Mouse (Mus musculus) MEL-GATA-1-ER (cell line): Measurements from ENCODE around the gene Gm5617.
"Not testable (repeated sequence)": the region's sequence is repeated elsewhere in the genome, so short reads cannot be mapped to it uniquely, and the experiment has no call there.

Experiments used
- DNase-seq: peaks from one replicate; pipeline ENCODE4 v3.0.0-alpha.2; 2012; ENCODE audit warnings: low read depth; ENCODE audit errors: extremely low read depth

The Gm5617 gene

GRCm38 (mm10) chr9:48494817-48495547, at the start of gene Gm5617, which contains the start of gene Rbm7:
Gene Gm5617 (plus strand): TSS chr9:48495442.
Gene Rbm7 (minus strand): TSS chr9:48495299.
- DNase-seq = peak; percentile 78

DNA sequence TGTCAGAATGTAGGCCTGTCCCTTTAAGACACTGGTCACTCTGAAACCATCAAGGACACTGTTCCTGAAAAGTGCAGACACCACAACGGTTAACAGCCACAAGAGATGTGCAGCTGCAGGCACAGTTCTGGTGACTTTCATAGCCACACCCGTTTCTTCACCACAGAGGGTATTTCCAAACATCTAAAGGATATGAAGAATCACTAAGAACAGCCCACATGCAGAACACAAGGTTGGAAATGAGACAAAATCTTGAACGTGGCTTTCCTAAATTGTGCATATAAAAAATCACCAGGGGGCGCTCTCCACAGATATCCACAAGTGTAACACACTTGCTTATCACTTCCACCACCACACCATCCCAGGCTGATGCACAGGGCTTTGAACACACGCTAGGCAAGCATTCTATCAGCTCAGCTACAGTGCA, 47.4 kb upstream of the Gm5617 start:
- peak; percentile 32 for DNase-seq

DNA sequence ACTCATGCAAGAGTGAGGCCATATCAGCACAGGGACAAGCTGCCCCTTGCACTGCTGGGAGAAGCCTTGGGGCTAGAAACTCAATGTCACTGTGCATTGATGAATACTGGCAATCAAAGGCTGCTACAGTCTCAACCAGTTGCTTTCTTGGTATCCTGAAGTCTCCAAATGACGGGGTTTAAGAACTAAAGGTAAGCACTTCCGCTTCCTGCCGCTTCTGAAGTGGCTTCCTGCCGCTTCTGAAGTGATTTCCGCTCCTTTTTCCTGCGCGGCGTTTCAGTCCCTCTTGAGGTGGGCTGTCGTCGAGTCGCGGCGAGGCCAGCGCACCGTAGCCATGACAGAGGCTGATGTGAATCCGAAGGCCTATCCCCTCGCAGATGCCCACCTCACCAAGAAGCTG, 45.2 kb upstream of the Gm5617 start:
- DNase-seq = no peak

DNA sequence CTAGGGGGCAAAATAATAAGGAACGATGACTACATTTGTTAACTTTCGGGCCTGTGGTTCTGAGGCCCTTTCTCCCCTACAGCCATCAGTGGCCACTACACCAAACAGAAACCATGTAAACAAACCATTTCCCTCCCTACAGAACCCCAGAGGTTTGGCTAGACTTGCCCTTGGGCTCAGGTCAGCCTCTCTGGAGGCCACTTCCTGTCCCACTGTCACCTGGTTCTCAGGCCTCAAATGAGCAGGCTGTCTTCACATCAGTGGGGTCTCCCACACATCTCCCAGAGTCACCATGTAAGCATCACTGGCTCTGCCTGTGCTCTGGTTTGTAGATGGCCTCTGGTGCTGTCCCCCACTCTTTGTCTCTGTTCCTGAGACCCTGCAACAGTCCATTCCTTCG, 39.3 kb upstream of the Gm5617 start:
- DNase-seq = no peak

DNA sequence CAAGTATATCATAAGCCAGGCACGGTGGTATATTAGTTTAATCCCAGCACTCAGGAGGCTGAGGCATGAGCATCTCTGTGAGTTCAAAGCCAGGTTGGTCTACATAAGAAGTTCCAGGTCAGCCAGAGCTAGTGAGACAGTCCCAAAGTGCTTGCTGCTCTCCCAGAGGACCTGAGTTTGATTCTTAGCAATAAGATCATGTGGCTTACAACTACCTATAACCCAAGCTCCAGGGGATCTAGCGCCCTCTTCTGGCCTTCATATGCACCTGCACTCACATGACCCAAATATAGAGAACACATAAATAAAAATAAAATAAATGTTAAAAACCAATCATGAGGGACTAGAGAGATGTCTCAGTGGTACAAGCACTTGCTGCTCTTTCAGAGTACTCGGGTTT, 36.4 kb upstream of the Gm5617 start:
- DNase-seq = no peak

- DNase-seq = no peak
Measured at GRCm38 (mm10) chr9:48459391-48459790, 35.9 kb upstream of the Gm5617 start.

DNA sequence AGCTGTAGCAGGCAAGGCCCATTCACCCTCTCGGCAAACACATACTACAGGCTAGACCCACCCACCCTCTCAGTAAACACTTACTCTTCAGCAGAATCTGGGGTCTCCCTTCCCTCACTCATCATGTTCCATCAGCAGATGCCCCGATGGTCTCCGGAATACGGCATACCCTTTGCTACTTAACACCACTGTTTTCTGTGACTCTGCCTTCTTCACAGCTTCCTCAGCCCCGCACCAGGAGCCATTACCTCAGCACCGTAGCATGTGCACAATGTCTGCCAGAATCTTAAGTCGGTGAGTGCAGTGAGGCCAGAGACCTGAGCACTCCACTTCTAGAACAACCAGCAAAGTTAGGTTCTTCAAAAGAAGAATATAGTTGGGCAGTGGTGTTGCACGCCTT, 34.5 kb upstream of the Gm5617 start:
- no peak for DNase-seq

GRCm38 (mm10) chr9:48461545-48461944, 33.7 kb upstream of the Gm5617 start:
- DNase-seq = no peak

DNA sequence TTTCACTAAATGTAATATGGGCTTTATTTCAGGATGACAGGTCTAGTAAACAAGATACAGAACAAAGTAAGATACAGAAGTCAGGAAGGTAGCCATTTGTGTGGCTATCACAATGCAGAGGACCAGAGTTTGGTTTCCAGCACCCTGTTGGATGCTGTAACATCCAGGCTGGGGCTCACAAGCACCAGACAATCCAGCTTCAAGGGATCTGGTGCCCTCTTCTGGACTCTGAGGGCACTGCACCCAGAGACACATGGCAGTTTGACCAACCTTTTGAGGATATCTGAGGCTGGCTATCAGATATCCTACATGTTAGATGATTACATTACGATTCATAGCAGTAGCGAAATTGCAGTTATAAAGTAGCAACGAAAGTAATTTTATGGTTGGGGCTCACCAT, 29.6 kb upstream of the Gm5617 start:
- no peak for DNase-seq

DNA sequence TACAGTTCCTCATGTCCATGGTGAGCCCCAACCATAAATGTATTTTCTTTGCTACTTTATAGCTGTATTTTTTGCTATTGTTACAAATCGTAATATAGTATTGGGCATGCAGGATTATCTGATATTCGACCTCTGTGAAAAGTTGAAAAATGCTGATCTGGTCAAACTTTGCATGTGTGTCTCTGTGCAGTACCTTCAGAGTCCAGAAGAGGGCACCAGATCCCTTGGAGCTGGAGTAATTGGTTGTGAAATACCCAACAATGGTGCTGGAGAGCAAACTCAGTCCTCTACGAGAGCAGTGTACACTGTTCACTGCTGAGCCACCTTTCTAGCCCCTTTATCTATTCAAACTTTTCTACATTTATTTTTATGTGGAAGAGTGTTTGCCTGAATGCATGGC, 28.4 kb upstream of the Gm5617 start:
- DNase-seq = no peak

GRCm38 (mm10) chr9:48467471-48467870, 27.8 kb upstream of the Gm5617 start:
- DNase-seq = not testable (repeated sequence)

DNA sequence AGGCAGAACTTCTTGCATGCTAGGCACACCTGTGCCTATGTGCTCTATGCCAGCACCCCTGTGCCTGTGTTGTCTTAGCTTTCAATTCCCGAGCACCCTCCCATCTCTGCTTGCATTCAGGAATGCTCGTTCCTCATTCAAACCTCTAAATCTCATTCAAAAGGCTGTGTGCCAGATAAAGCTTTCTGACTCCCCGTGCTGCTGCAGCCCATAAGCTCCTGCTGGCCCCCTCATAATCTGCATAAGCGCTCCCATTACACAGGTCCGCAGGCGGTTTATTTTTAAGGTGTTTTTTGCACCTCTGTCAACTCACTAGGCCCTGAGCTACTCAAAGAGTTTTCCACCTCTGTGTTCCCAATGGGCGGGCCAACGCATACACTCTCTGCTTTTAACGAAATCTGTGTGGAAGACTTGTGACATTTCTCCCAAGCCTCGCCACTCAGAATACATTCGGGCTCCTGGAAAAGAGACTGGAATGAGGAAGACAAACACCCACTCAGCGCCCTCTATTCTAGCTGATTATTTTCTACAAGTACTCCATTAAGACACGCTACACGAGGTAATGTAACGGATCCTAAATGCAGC, 22.7 kb upstream of the Gm5617 start:
- no peak for DNase-seq

- DNase-seq = no peak
Measured at GRCm38 (mm10) chr9:48473131-48473530, 22.1 kb upstream of the Gm5617 start.

- no peak for DNase-seq
Measured at GRCm38 (mm10) chr9:48474367-48474766, 20.9 kb upstream of the Gm5617 start.

- no peak for DNase-seq
Measured at GRCm38 (mm10) chr9:48476236-48477165, 18.7 kb upstream of the Gm5617 start.

DNA sequence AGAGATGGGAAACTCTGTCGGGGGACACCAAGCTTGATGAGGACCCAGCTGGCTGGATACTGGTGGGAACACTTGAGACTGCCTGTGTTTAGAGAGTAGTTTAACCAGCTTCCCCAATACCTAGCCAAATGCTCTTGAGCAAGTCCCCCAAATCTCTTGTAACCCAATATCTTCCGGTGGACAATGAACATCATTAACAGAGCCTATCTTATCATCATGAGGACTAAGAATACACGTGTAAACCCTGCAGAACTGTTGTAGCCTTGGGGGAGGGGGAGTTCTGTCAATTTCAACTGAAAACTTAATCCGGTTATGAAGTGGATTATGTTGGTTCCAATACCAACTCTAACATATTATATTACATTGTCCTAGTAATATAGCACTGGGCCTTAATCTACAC, 16.4 kb upstream of the Gm5617 start:
- DNase-seq = no peak

DNA sequence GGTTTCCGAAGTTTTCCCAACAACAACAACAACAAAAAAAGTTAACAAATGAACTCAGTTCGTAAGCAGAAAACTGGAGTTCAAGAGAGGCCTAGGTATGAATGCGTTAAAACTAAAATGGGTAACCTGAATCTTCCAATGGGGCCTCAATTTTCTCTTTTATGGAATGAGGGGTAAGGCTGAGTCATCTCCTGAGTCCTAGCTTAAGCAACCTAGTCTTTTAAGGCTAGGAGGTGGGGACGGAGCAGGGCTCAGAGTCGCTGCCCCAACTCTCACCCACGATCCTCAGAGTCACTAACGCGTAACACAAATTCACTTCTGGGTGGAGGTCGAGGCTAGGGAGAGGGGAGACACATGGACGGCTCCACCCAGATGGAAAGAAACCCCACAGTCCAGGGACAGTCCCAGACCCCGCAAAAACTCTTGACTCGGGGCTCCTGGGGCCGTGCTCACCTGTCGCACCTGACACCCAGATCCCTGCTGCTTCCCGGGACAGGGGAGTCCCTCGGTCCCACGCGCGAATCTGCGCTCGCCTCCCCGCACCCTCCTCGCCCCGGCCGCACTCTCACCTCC, 15.3 kb upstream of the Gm5617 start:
- DNase-seq = no peak

DNA sequence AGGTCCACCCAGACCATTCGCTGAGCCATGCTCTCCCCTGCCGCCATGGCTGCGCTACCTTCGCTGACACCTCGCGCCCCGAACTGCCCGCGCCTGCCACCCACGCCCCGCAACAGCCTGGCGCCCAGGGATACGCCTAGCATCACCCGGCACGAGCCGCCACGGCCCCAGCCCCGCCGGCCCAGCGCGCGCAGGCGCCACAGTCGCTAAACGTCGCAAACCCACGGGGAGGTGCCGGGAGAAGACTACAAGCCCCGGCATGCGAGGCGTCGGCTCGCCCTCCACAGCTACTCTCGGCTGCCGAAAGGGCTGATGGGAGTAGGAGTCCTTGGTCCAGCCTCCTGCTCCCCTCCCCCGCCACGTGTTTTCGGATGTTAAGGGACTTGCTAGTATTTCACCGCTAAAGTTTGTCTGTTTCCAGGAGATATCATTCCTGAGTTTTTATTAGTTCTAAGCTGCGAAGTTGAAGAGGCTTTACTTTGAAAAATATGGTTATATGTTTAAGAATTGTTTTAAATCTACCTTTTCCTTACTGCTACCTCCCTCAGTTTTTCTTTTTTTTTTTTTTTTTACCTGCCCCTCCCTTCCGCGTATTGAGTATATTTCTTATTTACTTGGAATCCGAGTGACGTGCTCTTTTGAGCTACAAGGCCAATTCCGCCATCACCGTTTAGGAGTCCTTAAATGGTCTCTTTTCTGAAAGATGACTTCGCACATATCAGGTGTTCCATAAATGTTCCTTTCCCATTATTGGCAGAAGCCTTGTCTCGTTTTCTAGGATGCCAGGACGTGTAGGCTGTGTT, 14.6 kb upstream of the Gm5617 start, which contains the start of gene Rexo2:
Gene Rexo2 (minus strand): TSS at position 213 of the 803 bp plus-strand sequence.
- peak; percentile 89 for DNase-seq

DNA sequence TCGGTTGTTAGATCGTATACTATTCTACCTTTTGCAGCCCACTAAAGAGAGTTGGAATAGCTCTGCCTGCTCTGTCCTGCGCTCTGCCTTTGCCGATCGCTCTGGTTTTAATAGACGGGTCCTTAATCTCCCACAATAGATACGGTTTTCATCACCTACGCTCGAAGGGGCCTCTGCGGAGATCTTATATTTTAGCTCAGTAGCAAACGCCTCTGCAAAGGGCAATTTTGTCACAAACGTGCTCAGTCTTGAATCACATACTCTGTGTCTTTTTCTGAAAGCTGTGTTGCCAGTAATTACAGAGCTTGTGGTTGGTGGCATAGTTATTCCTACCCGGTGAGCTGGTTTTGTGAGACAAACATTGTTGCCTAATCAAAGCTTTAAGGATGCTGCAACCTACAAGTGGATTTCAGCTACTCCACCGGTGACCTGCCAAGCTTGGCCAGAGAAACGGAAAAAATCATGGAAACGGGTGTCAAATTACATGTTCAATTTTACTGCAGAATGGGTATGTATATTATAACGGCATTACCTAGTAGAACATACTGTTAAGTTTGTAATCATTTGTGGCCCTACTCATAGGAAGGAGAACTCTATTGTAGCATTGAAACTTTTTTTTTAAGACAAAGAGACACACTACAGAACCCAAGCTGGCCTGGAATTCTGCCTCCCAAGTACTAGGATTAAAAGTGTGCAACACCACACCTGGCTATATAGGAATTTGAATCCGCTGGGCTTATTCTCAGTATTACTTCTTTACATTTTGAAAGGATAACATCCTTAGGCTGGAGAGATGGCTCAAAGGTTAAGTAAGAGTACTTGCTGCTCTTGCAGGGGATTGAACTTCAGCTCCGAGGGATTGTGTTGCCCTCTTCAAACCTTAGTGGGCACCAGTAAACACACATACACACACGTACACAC, 13.8 kb upstream of the Gm5617 start:
- no peak for DNase-seq

DNA sequence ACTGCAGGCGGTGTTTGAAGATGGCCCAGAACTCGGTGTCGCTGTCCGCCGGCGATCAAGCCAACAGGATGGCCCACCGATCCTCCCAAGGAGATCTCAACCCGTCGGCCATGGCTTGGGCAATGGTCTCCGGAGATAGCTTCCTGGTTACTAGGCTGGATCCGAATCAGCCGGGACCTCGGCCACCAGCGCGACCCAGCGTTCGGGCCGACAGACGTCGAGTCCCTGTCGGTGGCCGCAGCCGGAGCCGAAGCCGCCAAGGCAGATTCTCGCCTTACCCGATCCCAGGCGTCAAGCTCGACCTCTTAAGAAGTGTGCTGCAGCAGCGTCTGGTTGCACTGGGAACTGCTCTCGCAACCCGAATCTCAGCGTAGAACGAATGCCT, 298 bp downstream of the Gm5617 start:
- no peak for DNase-seq
